Mouse (Mus musculus) testis, adult 2 months (tissue): Measurements from ENCODE around the gene 5730596B20Rik.

Experiments used
- CTCF ChIP-seq: fragments of 200-500 bp; IDR thresholded peaks from 2 replicates; pipeline ENCODE4 v1.5.1; 2012; ENCODE audit warnings: low read depth, mild to moderate bottlenecking, inconsistent platforms, low read length, moderate library complexity; ENCODE audit not compliant: control insufficient read depth, insufficient read depth, insufficient replicate concordance
- POLR2A ChIP-seq: fragments of 200-500 bp; IDR thresholded peaks from 2 replicates; pipeline ENCODE4 v1.6.1; 2012; ENCODE audit warnings: low read depth, mild to moderate bottlenecking, inconsistent platforms, low read length, moderate library complexity; ENCODE audit not compliant: control insufficient read depth

- TF ChIP-seq CTCF (no peak), POLR2A (no peak)
These were observed 29.8 kb downstream of the 5730596B20Rik start for GRCm38 (mm10) chr6:52206882-52207683.
